Mouse (Mus musculus): ENCODE data around the gene Keap1. TPM values are rescaled to one million over a fixed set of nuclear protein-coding genes. Genes with fewer than 3 reads are reported as not detected.
A peak's percentile ranks its signal among the peaks of the same experiment; 100 is the strongest.

The Keap1 gene
- 37.2 and 40.8 TPM in 2 replicates for polyA plus RNA-seq (2015; fragmentation: Nextera tagmentation; extraction: Ambion mirVana)

- WGBS = under 1% methylated on average over 60 of the region's 90 CpGs
- peak within 1 kb of the TSS; percentile 62 for H3K4me2 ChIP-seq (replicated peaks; ENCODE audit: low read depth)
- peak within 1 kb of the TSS; percentile 87 for H3K4me3 ChIP-seq (ENCODE audit: low read depth, low read length)
- peaks cover 3% of the 10 kb centered on the region for H3K36me3 ChIP-seq (ENCODE audit: control insufficient read depth, insufficient read depth, low read length)
- peak within 1 kb of the TSS; percentile 97 for H3K27ac ChIP-seq (replicated peaks)
- peak; percentile 12; the same call in 1 of the 2 replicates for TF ChIP-seq CTCF (IDR thresholded peaks at IDR 0.05; ENCODE audit: low read depth)
- no peak for TF ChIP-seq EP300 (optimal IDR thresholded peaks at IDR 0.05)
- peak; percentile 89 for ATAC-seq (ENCODE audit: low FRiP score, low TSS enrichment)
- peaks cover 9% of the 10 kb centered on the region for H3K4me1 ChIP-seq (replicated peaks; ENCODE audit: control insufficient read depth, insufficient read depth)
- no peaks in the 10 kb centered on the region for H3K9me3 ChIP-seq (ENCODE audit: control insufficient read depth, low read length)
- H3K27me3 ChIP-seq (ENCODE audit: control insufficient read depth, insufficient read depth, low read length) = 0 out of 2 replicates have a peak, but pooled peaks cover 1% of the 10 kb centered on the region
- peak within 1 kb of the TSS; percentile 96 for H3K9ac ChIP-seq (ENCODE audit: low read length)
- DNase-seq (ENCODE audit: low spot score) = peak; percentile 85
Measured at GRCm38 (mm10) chr9:21238733-21239464, at the start of gene Keap1. Gene Keap1 (minus strand): TSS chr9:21239361.

- TF ChIP-seq EP300 (optimal IDR thresholded peaks at IDR 0.05) = no peak
- TF ChIP-seq CTCF (IDR thresholded peaks at IDR 0.05; ENCODE audit: low read depth) = no peak
- DNase-seq (ENCODE audit: low spot score) (no peak), ATAC-seq (ENCODE audit: low FRiP score, low TSS enrichment) (no peak)
- H3K4me3 ChIP-seq (ENCODE audit: low read depth, low read length) = peak overlapping the region; percentile 75
- H3K9me3 ChIP-seq (ENCODE audit: control insufficient read depth, low read length) = no peaks in the 10 kb centered on the region
- H3K27me3 ChIP-seq (ENCODE audit: control insufficient read depth, insufficient read depth, low read length) = no peaks in the 10 kb centered on the region
- H3K4me2 ChIP-seq (replicated peaks; ENCODE audit: low read depth) = peak overlapping the region; percentile 80
- peak overlapping the region; percentile 80 for H3K27ac ChIP-seq (replicated peaks)
- peak overlapping the region; percentile 14; the same call in 1 of the 2 replicates for H3K9ac ChIP-seq (ENCODE audit: low read length)
- WGBS = 73% methylated on average over 13 of the region's 13 CpGs
- peaks cover 6% of the 10 kb centered on the region; the same call in 1 of the 2 replicates for H3K4me1 ChIP-seq (replicated peaks; ENCODE audit: control insufficient read depth, insufficient read depth)
- no peaks in the 10 kb centered on the region for H3K36me3 ChIP-seq (ENCODE audit: control insufficient read depth, insufficient read depth, low read length)
Measured at GRCm38 (mm10) chr9:21288404-21289336, 49.5 kb upstream of the Keap1 start.

- peak within 1 kb of the TSS; percentile 72 for H3K9ac ChIP-seq (ENCODE audit: low read length)
- no peaks in the 10 kb centered on the region for H3K27me3 ChIP-seq (ENCODE audit: control insufficient read depth, insufficient read depth, low read length)
- peak within 1 kb of the TSS; percentile 75 for H3K4me3 ChIP-seq (ENCODE audit: low read depth, low read length)
- H3K4me2 ChIP-seq (replicated peaks; ENCODE audit: low read depth) = peak within 1 kb of the TSS; percentile 80
- WGBS = under 1% methylated on average over 59 of the region's 59 CpGs
- TF ChIP-seq EP300 (optimal IDR thresholded peaks at IDR 0.05) = no peak
- peak; percentile 35 for TF ChIP-seq CTCF (IDR thresholded peaks at IDR 0.05; ENCODE audit: low read depth)
- peaks cover 6% of the 10 kb centered on the region; the same call in 1 of the 2 replicates for H3K4me1 ChIP-seq (replicated peaks; ENCODE audit: control insufficient read depth, insufficient read depth)
- DNase-seq (ENCODE audit: low spot score) (peak; percentile 98), ATAC-seq (ENCODE audit: low FRiP score, low TSS enrichment) (peak; percentile 81)
- no peaks in the 10 kb centered on the region for H3K36me3 ChIP-seq (ENCODE audit: control insufficient read depth, insufficient read depth, low read length)
- no peaks in the 10 kb centered on the region for H3K9me3 ChIP-seq (ENCODE audit: control insufficient read depth, low read length)
- H3K27ac ChIP-seq (replicated peaks) = peak within 1 kb of the TSS; percentile 90
Measured at GRCm38 (mm10) chr9:21287571-21288402, 48.6 kb upstream of the Keap1 start, which contains the start of gene Kri1. Gene Kri1 (minus strand): TSS chr9:21287969.

GRCm38 (mm10) chr9:21286753-21287152, 47.6 kb upstream of the Keap1 start:
- TF ChIP-seq EP300 (optimal IDR thresholded peaks at IDR 0.05) (no peak), CTCF (IDR thresholded peaks at IDR 0.05; ENCODE audit: low read depth) (no peak)
- DNase-seq (ENCODE audit: low spot score) = no peak
- Histone ChIP-seq H3K9me3 (ENCODE audit: control insufficient read depth, low read length) (no peaks in the 10 kb centered on the region), H3K27me3 (ENCODE audit: control insufficient read depth, insufficient read depth, low read length) (no peaks in the 10 kb centered on the region), H3K36me3 (ENCODE audit: control insufficient read depth, insufficient read depth, low read length) (peaks cover 7% of the 10 kb centered on the region; the same call in 1 of the 2 replicates), H3K4me3 (ENCODE audit: low read depth, low read length) (peak overlapping the region; percentile 75; the same call in 1 of the 2 replicates), H3K27ac (replicated peaks) (peak overlapping the region; percentile 30; the same call in 1 of the 2 replicates), H3K9ac (ENCODE audit: low read length) (peak overlapping the region; percentile 72; the same call in 1 of the 2 replicates), H3K4me1 (replicated peaks; ENCODE audit: control insufficient read depth, insufficient read depth) (peaks cover 6% of the 10 kb centered on the region; the same call in 1 of the 2 replicates), H3K4me2 (replicated peaks; ENCODE audit: low read depth) (peak overlapping the region; percentile 80)
- 53% methylated on average over 3 of the region's 3 CpGs for WGBS
- ATAC-seq (ENCODE audit: low FRiP score, low TSS enrichment) = no peak

GRCm38 (mm10) chr9:21283994-21284393, 44.8 kb upstream of the Keap1 start:
- H3K27ac ChIP-seq (replicated peaks) = no peak overlapping the region
- H3K4me2 ChIP-seq (replicated peaks; ENCODE audit: low read depth) = no peak overlapping the region
- whole genome bisulfite sequencing = 66% methylated on average over 3 of the region's 3 CpGs
- H3K9ac ChIP-seq (ENCODE audit: low read length) = no peak overlapping the region
- H3K36me3 ChIP-seq (ENCODE audit: control insufficient read depth, insufficient read depth, low read length) = peaks cover 27% of the 10 kb centered on the region
- DNase-seq (ENCODE audit: low spot score) (no peak), ATAC-seq (ENCODE audit: low FRiP score, low TSS enrichment) (no peak)
- H3K27me3 ChIP-seq (ENCODE audit: control insufficient read depth, insufficient read depth, low read length) = no peaks in the 10 kb centered on the region
- TF ChIP-seq EP300 (optimal IDR thresholded peaks at IDR 0.05) (no peak), CTCF (IDR thresholded peaks at IDR 0.05; ENCODE audit: low read depth) (no peak)
- H3K4me3 ChIP-seq (ENCODE audit: low read depth, low read length) = no peak overlapping the region
- peaks cover 6% of the 10 kb centered on the region; the same call in 1 of the 2 replicates for H3K4me1 ChIP-seq (replicated peaks; ENCODE audit: control insufficient read depth, insufficient read depth)
- no peaks in the 10 kb centered on the region for H3K9me3 ChIP-seq (ENCODE audit: control insufficient read depth, low read length)

Data from stomach, postnatal 0 days (tissue).